Mouse (Mus musculus) megakaryocyte, embryonic 14.5 days (primary cell): ENCODE data around the gene Uspl1.

Experiments used
- FLI1 ChIP-seq: IDR thresholded peaks from 2 replicates; pipeline ENCODE4 v1.6.1; 2012; ENCODE audit warnings: low read length, inconsistent platforms, mixed read lengths
- GATA1 ChIP-seq: IDR thresholded peaks from 3 replicates; pipeline ENCODE4 v1.6.1; 2012; ENCODE audit warnings: mixed read lengths, low read length, inconsistent platforms, borderline replicate concordance

GRCm38 (mm10) chr5:149242467-149242866, 58.3 kb downstream of the Uspl1 start:
- TF ChIP-seq GATA1 (no peak), FLI1 (no peak)
